Mouse (Mus musculus) stomach, postnatal 0 days (tissue): Measurements from ENCODE around the gene Olfr211.

Experiments
- CTCF ChIP-seq: IDR thresholded peaks from 2 replicates; pipeline ENCODE4 v1.5.1; 2016; ENCODE audit warnings: antibody characterized with exemption, low read depth, mild to moderate bottlenecking, moderate library complexity
- EP300 ChIP-seq: optimal IDR thresholded peaks from 2 replicates; pipeline ENCODE3; 2016; ENCODE audit warnings: antibody characterized with exemption

DNA sequence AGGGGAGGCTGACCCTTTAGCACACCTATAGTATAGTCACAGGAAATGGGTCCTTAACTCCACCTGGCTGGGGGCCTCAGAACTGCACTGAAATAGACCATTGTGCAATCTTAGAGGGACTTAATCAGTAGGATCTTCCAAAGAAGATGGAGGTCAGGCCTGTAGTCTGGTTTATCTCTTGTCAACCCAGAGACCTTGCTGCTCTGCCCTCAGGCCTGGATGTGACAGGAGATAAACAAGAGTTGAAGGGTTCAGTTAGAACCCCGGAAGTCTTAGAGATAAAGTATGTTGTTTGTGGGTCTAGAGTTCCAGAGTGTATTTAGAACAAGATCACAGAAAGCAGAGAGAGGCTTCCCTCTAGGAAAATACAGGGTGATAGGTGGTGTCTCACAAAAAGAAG is 32.4 kb upstream of the Olfr211 start:
- TF ChIP-seq CTCF, result peak; percentile 18; the same call in 1 of the 2 replicates
- TF ChIP-seq EP300, result no peak
